Mouse (Mus musculus): ENCODE results near the gene Mmp25. TPM values are rescaled to one million over a fixed set of nuclear protein-coding genes. Genes with fewer than 3 reads are reported as not detected.

Gene Mmp25
- total RNA-seq, 2 experiments from 2014 or later: 0.70 to 0.71 TPM

DNA sequence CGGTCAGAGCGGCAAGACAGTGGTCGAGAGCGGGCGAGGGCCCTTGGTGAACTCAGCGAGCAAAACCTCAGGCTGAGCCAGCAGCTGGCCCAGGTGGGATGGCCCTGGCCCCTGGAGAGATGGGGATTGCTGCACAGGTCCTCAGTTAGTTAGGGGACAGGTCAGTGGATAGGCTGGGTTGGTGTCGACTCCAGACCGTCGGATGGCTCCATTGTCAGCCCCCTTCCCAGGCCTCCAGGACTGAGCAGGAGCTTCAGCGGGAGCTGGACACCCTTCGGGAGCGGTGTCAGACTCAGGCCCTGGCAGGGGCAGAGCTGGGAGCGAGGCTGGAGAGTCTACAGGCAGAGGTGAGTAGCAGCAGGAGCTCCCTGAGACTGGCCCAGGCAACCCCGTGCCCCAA lies 20.4 kb upstream of the Mmp25 start:
- no peak for DNase-seq (ENCODE audit: low spot score in 2 of 2)

DNA sequence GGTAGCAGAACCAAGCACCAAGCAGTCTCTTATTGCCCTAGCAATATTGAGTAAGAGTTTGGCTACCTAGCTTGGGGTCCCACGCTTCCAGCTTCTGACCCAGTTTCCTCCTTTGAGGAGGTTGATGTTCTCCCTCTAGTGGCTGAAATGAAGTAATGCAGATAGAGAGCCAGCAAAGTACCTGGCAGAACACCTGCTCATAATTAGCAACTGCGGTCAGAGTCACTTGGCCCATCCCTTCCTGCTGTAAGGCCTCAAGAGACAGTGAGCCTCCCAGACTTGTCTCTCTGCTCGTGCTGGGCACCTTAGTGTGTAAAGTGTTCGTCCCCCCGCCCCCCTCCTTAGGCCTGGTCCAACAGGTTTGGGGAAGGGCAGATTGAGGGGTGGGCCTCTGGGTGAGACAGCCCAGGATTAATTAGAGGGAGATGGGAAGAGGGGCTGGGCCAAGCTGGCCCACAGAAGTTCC lies 19.5 kb upstream of the Mmp25 start:
- no peak for DNase-seq (ENCODE audit: low spot score in 2 of 2)

GRCm38 (mm10) chr17:23661526-23661925 lies 16.4 kb upstream of the Mmp25 start:
- DNase-seq (ENCODE audit: low spot score in 2 of 2): no peak

- DNase-seq (ENCODE audit: low spot score in 2 of 2): no peak
These were observed 15.8 kb upstream of the Mmp25 start for GRCm38 (mm10) chr17:23660876-23661200.

GRCm38 (mm10) chr17:23660117-23660875 lies 15.2 kb upstream of the Mmp25 start, which contains the start of gene Bicdl2:
Gene Bicdl2, plus strand, starts transcription at chr17:23660506.
- no peak for DNase-seq (ENCODE audit: low spot score in 2 of 2)

DNA sequence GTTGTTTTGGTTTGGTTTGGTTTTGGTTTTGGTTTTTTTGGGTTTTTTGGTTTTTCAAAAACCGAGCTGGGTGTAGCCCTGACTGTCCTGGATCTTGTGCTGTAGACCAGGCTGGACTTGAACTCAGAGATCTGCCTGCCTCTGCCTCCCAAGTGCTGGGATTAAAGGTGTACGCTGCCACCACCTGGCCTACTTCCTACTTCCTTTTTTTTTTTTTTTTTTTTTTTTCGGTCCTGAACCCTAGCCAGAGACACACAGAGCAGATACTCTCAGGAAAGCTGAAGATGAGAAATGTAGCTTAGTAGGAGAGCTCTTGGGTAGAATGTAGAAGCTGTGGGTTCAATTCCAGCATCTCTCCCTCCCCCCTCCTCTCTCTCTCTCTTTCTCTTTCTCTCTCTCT lies 13.4 kb upstream of the Mmp25 start:
- no peak for DNase-seq (ENCODE audit: low spot score in 2 of 2)

DNA sequence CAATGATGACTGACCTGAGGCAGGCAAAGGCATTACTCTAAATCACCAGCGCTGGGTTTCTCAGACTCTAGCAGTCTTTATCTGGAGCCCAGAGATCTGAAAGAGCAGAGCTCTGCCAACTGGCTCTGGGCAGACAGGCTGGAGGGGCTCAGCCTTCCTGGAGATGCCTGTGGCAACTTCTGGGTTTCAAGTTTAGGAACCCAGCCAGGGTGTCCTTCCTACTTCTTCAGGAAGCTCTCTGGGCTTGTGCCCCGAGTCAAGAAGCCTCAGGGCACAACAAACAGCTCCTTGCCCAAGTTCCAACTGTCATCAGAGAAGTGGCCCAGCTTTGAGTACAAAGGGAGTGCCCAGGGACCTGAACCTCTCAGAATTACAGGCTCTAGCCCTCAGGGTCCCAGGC lies 9.3 kb upstream of the Mmp25 start:
- no peak for DNase-seq (ENCODE audit: low spot score in 2 of 2)

DNA sequence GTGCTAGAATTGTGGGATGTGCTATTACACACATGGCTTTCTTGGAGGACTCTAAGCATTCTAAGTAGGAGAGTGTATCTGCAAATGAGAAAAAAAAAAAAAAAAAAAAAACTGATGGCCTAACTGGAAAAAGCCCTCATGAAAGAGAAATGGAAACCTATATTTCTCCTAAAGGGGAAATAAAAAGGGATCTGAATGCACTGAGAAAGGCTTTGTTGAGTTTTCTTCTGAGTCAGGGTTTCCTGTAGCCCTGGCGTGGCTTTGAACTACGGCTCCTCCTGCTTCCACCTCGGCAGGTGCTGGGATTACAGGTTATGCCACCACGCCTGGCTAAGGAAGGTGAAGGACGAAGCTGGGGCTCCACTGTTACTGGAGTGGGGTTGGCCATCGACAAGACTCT lies 8.9 kb upstream of the Mmp25 start:
- DNase-seq (ENCODE audit: low spot score in 2 of 2): no peak

GRCm38 (mm10) chr17:23653324-23653723 lies 8.2 kb upstream of the Mmp25 start:
- DNase-seq (ENCODE audit: low spot score in 2 of 2): no peak

- no peak for DNase-seq (ENCODE audit: low spot score in 2 of 2)
These were observed 6.3 kb upstream of the Mmp25 start for GRCm38 (mm10) chr17:23651363-23651762.

- DNase-seq (ENCODE audit: low spot score in 2 of 2): no peak
These were observed 817 bp upstream of the Mmp25 start for GRCm38 (mm10) chr17:23645894-23646293.

DNA sequence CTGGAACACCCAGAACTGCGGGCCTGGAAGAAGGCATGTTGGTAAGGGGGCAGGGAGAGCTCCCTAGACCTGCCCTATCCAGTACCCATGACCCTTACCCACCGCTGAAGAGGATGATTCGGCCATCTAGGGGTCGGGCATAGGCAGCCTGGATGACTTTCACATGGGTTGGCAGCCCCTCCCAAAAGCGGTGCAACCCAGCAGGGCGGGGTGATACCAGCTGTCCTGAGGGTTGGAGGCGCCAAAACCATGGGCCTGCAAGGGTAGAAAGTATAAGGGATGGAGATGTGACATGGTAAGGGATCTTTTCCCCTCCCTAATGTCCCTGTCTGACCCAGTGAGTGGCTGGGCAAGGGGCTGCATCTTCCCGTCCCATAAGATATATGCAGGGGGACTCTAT lies 13.8 kb downstream of the Mmp25 start:
- DNase-seq (ENCODE audit: low spot score in 2 of 2): no peak

- peak; percentile 64 to 81 for DNase-seq (ENCODE audit: low spot score in 2 of 2)
These were observed 14.7 kb downstream of the Mmp25 start for GRCm38 (mm10) chr17:23630195-23631020.

GRCm38 (mm10) chr17:23627813-23628212 lies 17.3 kb downstream of the Mmp25 start:
- no peak for DNase-seq (ENCODE audit: low spot score in 2 of 2)

GRCm38 (mm10) chr17:23620351-23620750 lies 24.7 kb downstream of the Mmp25 start:
- DNase-seq (ENCODE audit: low spot score in 2 of 2): no peak

- DNase-seq (ENCODE audit: low spot score in 2 of 2): no peak
These were observed 28.0 kb downstream of the Mmp25 start for GRCm38 (mm10) chr17:23617087-23617486.

DNA sequence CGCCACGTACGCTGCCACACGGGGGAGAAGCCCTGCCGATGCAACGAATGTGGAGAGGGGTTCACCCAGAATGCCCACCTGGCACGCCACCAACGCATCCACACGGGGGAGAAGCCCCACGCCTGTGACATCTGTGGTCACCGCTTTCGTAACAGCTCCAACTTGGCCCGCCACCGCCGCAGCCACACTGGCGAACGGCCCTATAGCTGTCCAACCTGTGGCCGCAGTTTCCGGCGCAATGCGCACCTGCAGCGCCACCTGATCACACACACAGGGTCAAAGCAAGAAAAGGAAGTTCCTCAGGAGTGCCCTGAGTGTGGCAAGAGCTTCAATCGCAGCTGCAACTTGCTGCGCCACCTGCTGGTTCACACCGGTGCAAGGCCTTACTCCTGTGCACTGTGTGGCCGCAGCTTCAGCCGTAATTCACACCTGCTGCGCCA lies 34.7 kb downstream of the Mmp25 start:
- peak in 1 of 2 experiments; percentile 54 for DNase-seq (ENCODE audit: low spot score in 2 of 2)

- DNase-seq (ENCODE audit: low spot score in 2 of 2): no peak
These were observed 35.5 kb downstream of the Mmp25 start for GRCm38 (mm10) chr17:23609612-23610011.

GRCm38 (mm10) chr17:23605220-23605619 lies 39.9 kb downstream of the Mmp25 start:
- no peak for DNase-seq (ENCODE audit: low spot score in 2 of 2)

DNA sequence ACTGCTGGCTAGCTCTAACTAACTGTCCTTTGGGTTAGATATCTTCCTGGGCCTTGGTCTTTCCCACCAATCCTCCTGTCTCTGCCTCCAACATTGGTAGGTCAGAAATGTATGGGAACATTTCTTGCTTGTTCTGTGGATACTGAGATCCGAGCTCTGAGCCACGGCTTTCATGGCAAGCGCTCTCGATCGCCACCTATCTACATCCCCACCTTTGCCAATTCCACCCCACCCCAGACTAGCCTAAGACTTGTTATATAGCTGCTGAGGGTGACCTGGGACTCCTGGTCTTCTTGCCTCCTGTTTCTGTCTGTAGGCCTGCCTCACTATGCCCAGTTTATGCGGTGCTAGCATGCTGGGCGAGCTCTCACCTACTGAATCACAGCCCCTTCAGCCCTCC lies 40.7 kb downstream of the Mmp25 start:
- DNase-seq (ENCODE audit: low spot score in 2 of 2): no peak

DNA sequence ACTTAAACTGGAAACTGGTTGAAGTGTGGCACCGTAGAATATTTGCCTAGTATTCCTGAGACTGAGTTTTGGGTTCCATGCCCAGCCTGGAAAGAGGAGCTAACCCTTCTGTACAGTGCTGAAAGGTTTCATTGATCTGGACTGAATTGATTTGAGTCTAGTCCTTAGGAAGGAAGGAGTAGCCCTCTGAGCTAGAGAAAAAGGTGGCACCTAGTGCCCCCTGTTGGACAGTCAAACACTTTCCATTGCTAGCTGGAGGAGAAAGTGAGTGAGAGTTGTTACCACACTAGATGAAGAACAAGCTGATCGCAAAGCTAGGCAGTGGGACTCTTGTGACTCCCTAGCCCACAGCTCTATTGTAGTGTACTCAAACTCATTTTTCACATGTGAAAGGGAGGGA lies 41.5 kb downstream of the Mmp25 start:
- no peak for DNase-seq (ENCODE audit: low spot score in 2 of 2)

DNA sequence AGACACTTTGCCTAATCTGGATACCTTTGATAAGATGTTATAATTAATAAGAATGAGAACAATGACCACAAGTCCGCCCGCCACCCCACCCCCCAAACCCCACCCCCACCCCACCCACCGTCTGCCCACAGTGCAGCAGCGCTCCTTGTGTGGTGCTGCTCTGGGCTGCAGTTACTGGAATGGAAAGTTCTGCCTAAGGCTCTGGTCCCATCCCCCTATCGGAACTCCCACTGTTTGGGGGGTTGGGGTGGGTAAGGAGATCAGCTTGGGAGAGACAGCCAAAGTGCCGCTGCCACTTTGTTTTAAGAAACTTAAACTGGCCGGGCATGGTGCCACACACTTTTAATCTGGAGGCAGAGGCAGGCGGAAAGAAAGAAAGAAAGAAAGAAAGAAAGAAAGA lies 42.0 kb downstream of the Mmp25 start:
- no peak for DNase-seq (ENCODE audit: low spot score in 2 of 2)

All from gastrocnemius, postnatal 4 days (tissue).